Mouse (Mus musculus): ENCODE data around the gene Vmn2r35.
"Not testable (repeated sequence)": the region's sequence is repeated elsewhere in the genome, so short reads cannot be mapped to it uniquely, and the experiment has no call there.

Vmn2r35 gene

DNA sequence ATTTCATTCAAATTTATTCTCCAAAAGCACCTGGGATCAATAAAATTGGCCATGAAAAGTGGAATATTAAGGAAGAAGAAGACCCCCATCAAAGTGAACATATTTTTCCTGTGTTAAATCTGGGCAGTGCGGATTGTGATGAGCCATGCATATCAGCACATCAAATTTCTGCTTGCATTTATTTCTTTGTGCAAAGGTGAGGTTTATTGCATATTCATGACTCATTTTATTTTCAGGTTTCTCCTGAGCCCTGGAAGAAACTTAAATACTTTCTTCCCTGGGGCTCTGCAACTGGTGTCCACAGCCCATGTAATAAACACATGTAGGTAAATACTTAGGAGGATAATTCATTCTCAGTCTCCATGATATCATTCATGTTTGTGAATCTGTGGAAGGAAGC, at the start of gene Vmn2r35:
TSS of gene Vmn2r35 (minus strand) at position 101 of the 400 bp plus-strand sequence.
- DNase-seq (ENCODE audit: low read depth in 1 of 2, low spot score in 2 of 2) = not testable (repeated sequence)

DNA sequence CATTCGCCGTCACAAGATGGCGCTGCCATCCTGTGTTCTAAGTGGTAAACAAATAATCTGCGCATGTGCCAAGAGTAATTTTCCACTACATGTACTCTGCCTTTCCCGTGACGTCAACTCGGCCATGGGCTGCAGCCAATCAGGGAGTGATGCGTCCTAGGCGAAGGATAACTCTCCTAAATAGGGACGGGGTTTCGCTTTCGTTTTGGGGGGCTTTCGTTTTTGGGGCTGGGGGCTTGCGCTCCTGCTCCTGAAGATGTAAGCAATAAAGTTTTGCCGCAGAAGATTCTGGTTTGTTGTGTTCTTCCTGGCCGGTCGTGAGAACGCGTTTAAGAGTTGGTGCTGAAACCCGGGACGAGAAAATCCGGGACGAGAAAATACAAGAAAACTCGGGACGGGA, 25.5 kb downstream of the Vmn2r35 start:
- DNase-seq (ENCODE audit: low read depth in 1 of 2, low spot score in 2 of 2) = not testable (repeated sequence)

Data from monocyte, adult 2 months (primary cell).